Mouse (Mus musculus) urinary bladder, postnatal 25 days (tissue): ENCODE measurements at regions not wholly inside any gene's neighbourhood (a gene's known extent, or its start where the extent isn't known, plus 50 kb on each side); places are given as distances from the start of the nearest gene placed in this dataset.
A peak's percentile ranks its signal among the peaks of the same experiment; 100 is the strongest.

ENCODE experiments used
- DNase-seq: peaks from one replicate; pipeline ENCODE4 v3.0.0; 2022; ENCODE audit warnings: low spot score

DNA sequence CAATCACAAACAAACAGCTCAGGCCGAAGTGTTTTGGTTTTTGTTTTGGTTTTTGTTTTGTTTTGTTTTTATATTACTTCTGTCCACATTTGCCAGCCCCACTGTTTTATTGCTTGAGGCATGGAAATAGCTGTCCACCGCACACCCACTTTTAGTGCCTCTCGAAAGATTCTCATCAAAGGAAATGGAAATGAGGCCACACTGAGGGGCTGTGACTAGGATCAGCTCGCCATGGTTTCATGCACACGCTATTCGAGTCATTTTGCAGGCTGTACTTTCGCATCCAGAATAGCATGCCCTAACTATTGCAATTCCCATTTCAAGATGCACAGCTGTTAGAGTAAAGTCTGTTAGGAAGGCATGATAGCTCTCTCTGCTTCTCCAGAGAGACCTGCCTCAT, 1543.4 kb upstream of the Tenm3 start:
- DNase-seq, result no peak

DNA sequence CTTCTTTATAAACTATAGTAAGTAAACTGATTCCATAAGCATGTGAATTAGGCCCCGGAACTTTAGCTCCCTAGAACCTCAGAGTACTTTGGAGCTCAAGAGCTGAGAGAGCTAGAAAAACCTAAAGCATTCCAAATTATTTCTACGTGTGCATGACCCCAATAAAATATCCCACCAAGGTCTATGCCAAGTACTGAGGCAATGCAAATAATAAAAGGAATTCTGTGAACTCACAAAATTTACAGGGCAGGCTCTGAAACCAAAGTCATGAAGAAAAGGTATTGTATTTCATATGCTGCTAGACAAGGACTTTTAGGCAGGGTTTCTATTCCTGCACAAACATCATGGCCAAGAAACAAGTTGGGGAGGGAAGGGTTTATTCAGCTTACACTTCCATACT, 1539.9 kb upstream of the Tenm3 start:
- no peak for DNase-seq

DNA sequence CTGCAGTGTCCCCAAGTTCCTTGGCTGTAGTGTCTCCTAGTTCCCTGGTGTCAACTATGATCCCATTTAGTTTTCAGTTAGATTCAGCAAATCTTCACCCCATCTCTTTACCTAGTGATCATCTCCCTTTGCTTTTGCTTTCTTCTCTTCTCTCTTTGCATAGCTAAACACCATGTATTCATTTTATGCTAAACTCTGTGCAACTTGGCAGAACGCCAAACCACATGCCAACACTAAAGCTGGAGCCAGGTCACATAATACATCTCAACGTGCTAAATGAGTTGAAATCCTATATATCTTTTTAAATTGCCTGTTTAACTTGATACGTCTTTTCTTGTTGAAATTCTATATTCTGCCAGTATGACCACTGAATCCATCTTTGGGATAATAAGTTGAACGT, 1536.0 kb upstream of the Tenm3 start:
- no peak for DNase-seq

DNA sequence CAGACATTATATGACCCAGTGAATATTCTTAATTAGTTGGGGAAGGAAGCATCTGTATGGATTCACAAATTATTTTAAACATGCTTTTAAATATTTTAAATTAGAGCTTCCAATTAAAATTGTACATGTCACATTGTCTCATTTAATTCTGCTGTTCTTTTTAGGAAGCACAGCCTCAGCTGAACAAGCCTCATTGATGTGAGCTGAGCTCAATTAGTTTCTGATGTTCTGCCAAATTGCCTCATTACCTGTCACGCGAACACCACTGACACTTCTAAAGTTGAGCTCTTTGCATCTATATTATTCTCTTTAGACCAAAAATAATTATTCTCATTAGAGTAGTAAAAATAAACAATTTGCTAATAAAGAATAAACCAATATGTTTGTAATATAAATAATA, 1530.0 kb upstream of the Tenm3 start:
- DNase-seq, result no peak

DNA sequence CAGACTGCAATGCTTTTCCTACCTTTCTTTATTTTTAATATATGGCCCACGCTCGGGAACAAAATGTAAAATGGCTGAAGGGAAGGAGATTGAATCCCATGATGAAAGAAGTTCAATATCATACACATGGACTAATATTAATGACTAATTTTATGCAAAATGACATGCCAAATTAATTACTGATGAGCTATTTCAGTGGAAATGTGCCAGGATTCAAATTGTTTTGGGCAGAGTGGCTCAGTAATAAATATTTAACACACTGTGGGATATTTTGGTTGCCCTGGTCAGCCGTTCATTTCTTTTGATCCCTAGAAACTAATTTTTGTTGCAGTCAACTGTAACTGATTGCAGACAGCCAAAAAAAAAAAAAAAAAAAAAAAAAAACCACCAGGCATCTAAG, 1482.7 kb upstream of the Tenm3 start:
- DNase-seq, result no peak

DNA sequence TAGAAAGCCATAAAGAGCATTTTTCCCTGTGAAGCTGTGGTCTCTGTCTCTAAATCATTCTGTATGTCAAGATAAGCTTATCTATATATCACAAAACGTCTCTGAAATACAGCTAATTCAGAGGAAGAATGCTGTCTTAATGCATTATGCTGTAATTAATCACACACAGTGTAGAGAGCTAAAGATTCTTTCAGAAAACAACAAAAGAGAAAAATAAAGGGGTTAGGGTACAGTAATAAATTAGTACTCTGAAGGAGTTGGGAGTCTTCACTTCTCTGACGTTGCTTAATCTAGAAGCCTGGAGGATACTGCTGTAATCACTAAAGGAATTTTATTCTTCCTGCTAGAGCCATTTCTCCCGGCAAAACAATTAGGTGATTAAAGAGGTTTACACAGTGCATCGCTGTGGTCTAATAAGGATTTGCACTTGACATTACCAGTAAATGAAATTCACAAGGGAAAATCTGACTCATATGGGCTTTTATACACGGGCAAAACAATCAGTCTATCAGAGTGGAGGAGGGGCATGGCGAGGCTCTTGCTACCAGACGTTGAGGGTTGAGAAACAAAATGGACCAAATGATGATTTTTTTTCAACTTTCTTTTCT, 1477.7 kb upstream of the Tenm3 start:
- no peak for DNase-seq

DNA sequence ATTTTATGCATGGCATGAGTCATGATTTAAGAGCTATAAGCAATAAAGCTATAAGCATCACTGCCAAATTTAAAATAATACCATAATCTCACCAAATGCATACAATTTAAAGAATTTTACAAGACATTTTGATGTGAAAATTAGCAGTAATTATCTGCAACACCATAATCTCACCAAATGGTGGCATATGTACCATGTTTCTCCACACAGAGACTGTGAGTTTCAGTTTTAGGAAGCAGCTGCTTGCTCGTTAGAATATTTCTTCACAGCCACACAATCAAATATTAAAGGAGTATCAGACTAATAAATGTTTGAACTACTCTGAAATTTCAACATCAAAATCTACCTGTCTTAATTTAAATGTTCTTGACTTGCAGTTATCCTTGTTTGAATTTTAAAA, 1472.9 kb upstream of the Tenm3 start:
- no peak for DNase-seq

DNA sequence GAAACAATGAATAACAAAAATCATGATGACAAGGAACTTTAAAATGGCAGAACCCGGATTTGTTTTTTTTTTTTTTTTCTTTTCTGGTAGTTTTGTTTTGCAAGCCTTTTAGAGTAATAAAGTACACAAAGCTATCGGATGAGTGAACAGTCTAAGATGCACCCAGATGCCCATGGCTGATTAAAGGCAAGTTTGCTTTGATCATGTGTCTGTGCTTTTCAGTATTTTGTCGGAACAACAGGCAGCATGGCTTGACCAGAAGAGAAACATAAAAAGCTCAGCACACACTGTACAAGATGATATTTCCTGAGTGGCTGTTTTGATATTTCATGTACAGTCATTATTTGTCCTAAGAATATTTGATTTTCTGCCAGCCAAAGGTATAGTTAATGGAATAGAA, 1466.6 kb upstream of the Tenm3 start:
- no peak for DNase-seq

DNA sequence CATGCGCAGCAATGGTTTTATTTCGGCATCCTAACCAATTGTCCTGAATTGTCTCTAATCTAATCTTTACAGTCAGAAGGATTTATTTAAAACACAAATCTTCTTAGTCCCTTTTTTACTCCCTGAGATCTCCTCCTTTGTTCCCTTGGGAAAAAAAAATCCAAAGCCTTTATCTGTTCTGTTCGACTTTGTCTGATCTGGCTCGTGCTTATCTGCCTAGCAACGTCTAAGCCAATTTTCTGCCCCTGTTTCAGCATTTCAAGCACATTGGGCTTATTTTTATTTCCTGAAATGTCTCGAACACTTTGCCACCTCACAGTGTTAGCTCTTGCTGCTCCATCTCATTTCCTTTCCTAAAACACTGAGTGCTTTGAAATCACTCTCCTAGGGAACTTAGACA, 1456.6 kb upstream of the Tenm3 start:
- DNase-seq, result no peak

DNA sequence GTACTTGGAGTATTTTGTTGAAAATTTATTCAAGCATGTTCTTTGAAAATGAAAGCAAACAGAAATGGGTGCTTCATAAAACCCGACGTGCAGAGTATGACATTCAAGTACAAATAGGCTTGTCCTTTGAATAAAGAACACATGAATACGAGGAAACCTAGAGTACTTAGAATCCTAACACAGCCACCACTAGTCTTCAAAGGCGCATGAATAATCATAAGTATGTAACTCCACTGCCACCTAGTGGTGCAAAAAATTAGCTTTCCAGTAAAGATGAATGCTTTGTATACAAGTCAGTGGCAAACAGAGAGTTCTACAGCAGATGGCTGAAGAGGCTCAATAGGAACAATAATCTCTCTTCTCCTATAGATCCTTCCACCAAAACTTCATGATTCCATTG, 1449.8 kb upstream of the Tenm3 start:
- peak; percentile 33 for DNase-seq

DNA sequence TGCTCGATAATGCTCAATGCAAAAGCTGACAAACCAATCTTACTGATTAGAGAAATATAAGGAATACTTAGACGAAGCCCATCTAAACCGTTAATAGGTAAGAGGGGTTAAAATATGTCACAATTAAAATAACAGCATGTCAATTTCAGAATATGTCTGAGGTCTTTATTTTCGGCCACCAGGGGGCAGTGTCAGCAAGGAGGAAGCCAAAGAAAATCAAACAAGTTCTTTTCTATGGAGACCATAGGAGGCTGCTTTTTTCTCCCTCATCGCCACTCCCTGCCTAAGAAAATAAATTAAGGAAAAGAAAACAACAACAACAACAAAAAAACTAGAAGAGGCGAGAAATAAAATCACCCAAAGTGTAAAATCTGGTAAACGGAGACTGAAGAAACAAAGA, 1448.4 kb upstream of the Tenm3 start:
- peak; percentile 54 for DNase-seq

DNA sequence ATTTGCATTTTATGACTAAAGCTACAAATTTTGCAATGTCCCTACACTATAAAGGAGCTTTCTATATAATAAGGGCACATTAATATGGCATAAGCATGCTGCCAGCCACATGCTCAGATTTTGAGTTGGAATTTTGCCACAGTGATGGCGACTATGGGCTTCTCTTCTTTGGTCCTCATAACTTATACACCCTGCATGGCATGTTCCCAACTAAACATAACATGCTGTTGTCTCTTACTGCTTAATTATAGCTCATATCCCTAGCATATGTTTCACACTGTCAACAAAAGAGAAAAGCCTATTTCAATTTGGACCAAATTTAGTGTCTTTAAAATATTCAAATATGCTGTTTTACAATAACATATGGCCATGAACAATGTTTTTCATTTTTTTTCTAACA, 1432.6 kb upstream of the Tenm3 start:
- no peak for DNase-seq

DNA sequence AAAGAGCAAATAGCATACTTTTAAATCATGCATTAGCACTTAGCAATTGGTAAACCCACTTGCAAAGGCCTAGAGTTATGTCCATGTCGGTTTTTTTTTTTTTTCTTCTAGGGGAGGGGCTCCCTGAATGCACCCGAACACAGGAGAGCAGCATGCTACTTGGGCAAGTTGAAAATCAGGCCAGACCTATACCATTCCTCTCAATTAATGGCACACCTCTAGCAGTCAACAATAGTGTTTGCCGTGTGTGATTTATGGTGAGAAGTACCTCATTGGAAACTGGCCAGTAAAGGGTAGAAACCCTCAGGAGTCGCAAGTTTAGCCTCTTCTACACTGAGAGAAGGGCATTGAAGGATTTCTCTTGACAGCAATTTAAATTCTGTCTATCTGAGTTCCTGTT, 1421.0 kb upstream of the Tenm3 start:
- DNase-seq, result no peak
